Mouse (Mus musculus) midbrain, embryonic 16.5 days (tissue): ENCODE measurements at regions not wholly inside any gene's neighbourhood (a gene's known extent, or its start where the extent isn't known, plus 50 kb on each side); places are given as distances from the start of the nearest gene placed in this dataset.

Experiments used
- ATAC-seq: fragments of 200-750 bp; cut with Nextera tagmentation; 2 replicates; pipeline ENCODE4 v1.8.0; 2017; ENCODE audit warnings: moderate TSS enrichment
- H3K27ac ChIP-seq: fragments of 300-500 bp; sonication (generic); 2 replicates; pipeline ENCODE4 v1.5.1; 2014; ENCODE audit warnings: mild to moderate bottlenecking, low read length, mixed read lengths
- H3K27me3 ChIP-seq: fragments of 300-500 bp; sonication (generic); 2 replicates; pipeline ENCODE4 v1.6.1; 2014; ENCODE audit warnings: low read depth, low read length, mixed read lengths; ENCODE audit not compliant: control insufficient read depth, insufficient read depth
- H3K36me3 ChIP-seq: fragments of 300-500 bp; sonication (generic); 2 replicates; pipeline ENCODE4 v1.6.1; 2014; ENCODE audit warnings: mild to moderate bottlenecking, low read length, moderate library complexity, mixed read lengths; ENCODE audit not compliant: control insufficient read depth, insufficient read depth
- H3K4me1 ChIP-seq: fragments of 300-500 bp; sonication (generic); 2 replicates; pipeline ENCODE4 v1.6.1; 2014; ENCODE audit warnings: mild to moderate bottlenecking, low read length, mixed read lengths; ENCODE audit not compliant: control insufficient read depth, insufficient read depth
- H3K4me2 ChIP-seq: fragments of 300-500 bp; sonication (generic); 2 replicates; pipeline ENCODE4 v1.6.1; 2014; ENCODE audit warnings: mild to moderate bottlenecking, low read length, mixed read lengths
- H3K4me3 ChIP-seq: fragments of 300-500 bp; sonication (generic); 2 replicates; pipeline ENCODE4 v1.5.1; 2014; ENCODE audit warnings: low read depth, mild to moderate bottlenecking, low read length, moderate library complexity, mixed read lengths
- H3K9ac ChIP-seq: fragments of 300-500 bp; sonication (generic); 2 replicates; pipeline ENCODE4 v1.6.1; 2014; ENCODE audit warnings: low read depth, low read length, mixed read lengths
- H3K9me3 ChIP-seq: fragments of 300-500 bp; sonication (generic); replicated peaks from 2 replicates; pipeline ENCODE4 v1.6.1; 2014; ENCODE audit warnings: mild to moderate bottlenecking, low read length, mixed read lengths; ENCODE audit not compliant: control insufficient read depth, poor library complexity, severe bottlenecking
- WGBS: fragments of 180-500 bp; shearing (Covaris S2); extraction: QIAGEN DNeasy Blood & Tissue Kit; methylation state at CpG from one replicate; pipeline ENCODE4 v1.1.7; 2014; 5-methylcytosine and 5-hydroxymethylcytosine counted together

GRCm38 (mm10) chr8:35904711-35905450 is 139.3 kb downstream of the Gm19410 start:
- 61% methylated on average over 7 of the region's 7 CpGs for WGBS
- no peaks in the 10 kb centered on the region for H3K9me3 ChIP-seq
- no peaks in the 10 kb centered on the region for H3K36me3 ChIP-seq
- H3K27ac ChIP-seq = 0 out of 2 replicates have a peak overlapping the region, but pooled peaks have one; percentile 10
- no peak overlapping the region for H3K4me3 ChIP-seq
- no peaks in the 10 kb centered on the region for H3K27me3 ChIP-seq
- H3K4me1 ChIP-seq = no peaks in the 10 kb centered on the region
- H3K4me2 ChIP-seq = no peak overlapping the region
- no peak for ATAC-seq
- no peak overlapping the region for H3K9ac ChIP-seq

GRCm38 (mm10) chr8:35907998-35908397 is 142.4 kb downstream of the Gm19410 start:
- ATAC-seq = no peak
- H3K9me3 ChIP-seq = no peaks in the 10 kb centered on the region
- no peaks in the 10 kb centered on the region for H3K36me3 ChIP-seq
- no peaks in the 10 kb centered on the region for H3K4me1 ChIP-seq
- no peak overlapping the region for H3K27ac ChIP-seq
- no peak overlapping the region for H3K4me3 ChIP-seq
- H3K4me2 ChIP-seq = no peak overlapping the region
- no peak overlapping the region for H3K9ac ChIP-seq
- WGBS = 67% methylated on average over 2 of the region's 2 CpGs
- H3K27me3 ChIP-seq = no peaks in the 10 kb centered on the region

- Histone ChIP-seq H3K9me3 (no peaks in the 10 kb centered on the region), H3K4me3 (no peak overlapping the region), H3K27me3 (no peaks in the 10 kb centered on the region), H3K36me3 (no peaks in the 10 kb centered on the region), H3K4me1 (no peaks in the 10 kb centered on the region), H3K9ac (no peak overlapping the region), H3K27ac (no peak overlapping the region), H3K4me2 (no peak overlapping the region)
- WGBS = 61% methylated on average over 9 of the region's 9 CpGs
- ATAC-seq = no peak
These were observed 146.7 kb downstream of the Gm19410 start for GRCm38 (mm10) chr8:35912264-35912663.

GRCm38 (mm10) chr8:35915878-35916518 is 150.4 kb downstream of the Gm19410 start:
- H3K27me3 ChIP-seq = no peaks in the 10 kb centered on the region
- 88% methylated on average over 10 of the region's 10 CpGs for WGBS

GRCm38 (mm10) chr8:35917573-35917972 is 152.0 kb downstream of the Gm19410 start:
- Histone ChIP-seq H3K4me3 (no peak overlapping the region), H3K4me1 (peaks cover 2% of the 10 kb centered on the region; the same call in 1 of the 2 replicates), H3K9ac (no peak overlapping the region), H3K9me3 (no peaks in the 10 kb centered on the region), H3K27me3 (no peaks in the 10 kb centered on the region), H3K36me3 (no peaks in the 10 kb centered on the region), H3K4me2 (no peak overlapping the region), H3K27ac (no peak overlapping the region)
- 68% methylated on average over 3 of the region's 3 CpGs for WGBS
- no peak for ATAC-seq

More at GRCm38 (mm10) chr8:35915878-35916518, 150.4 kb downstream of the Gm19410 start:
- H3K36me3 ChIP-seq = no peaks in the 10 kb centered on the region
- ATAC-seq = no peak
- no peak overlapping the region for H3K9ac ChIP-seq
- H3K4me3 ChIP-seq = no peak overlapping the region
- no peaks in the 10 kb centered on the region for H3K9me3 ChIP-seq
- no peak overlapping the region for H3K27ac ChIP-seq
- peaks cover 2% of the 10 kb centered on the region; the same call in 1 of the 2 replicates for H3K4me1 ChIP-seq
- H3K4me2 ChIP-seq = no peak overlapping the region

- Histone ChIP-seq H3K4me1 (peaks cover 2% of the 10 kb centered on the region; the same call in 1 of the 2 replicates), H3K4me2 (no peak overlapping the region), H3K36me3 (no peaks in the 10 kb centered on the region), H3K4me3 (no peak overlapping the region), H3K9me3 (no peaks in the 10 kb centered on the region), H3K9ac (no peak overlapping the region), H3K27me3 (no peaks in the 10 kb centered on the region), H3K27ac (no peak overlapping the region)
- WGBS = 86% methylated on average over 6 of the region's 6 CpGs
- ATAC-seq = no peak
These were observed 153.9 kb downstream of the Gm19410 start for GRCm38 (mm10) chr8:35919451-35919850.

- no peak overlapping the region for H3K9ac ChIP-seq
- no peak overlapping the region for H3K27ac ChIP-seq
- H3K4me1 ChIP-seq = peaks cover 2% of the 10 kb centered on the region; the same call in 1 of the 2 replicates
- no peaks in the 10 kb centered on the region for H3K27me3 ChIP-seq
- H3K4me2 ChIP-seq = no peak overlapping the region
- no peak overlapping the region for H3K4me3 ChIP-seq
- 38% methylated on average over 8 of the region's 8 CpGs for WGBS
- no peak for ATAC-seq
- no peaks in the 10 kb centered on the region for H3K36me3 ChIP-seq
- no peaks in the 10 kb centered on the region for H3K9me3 ChIP-seq
These were observed 154.5 kb downstream of the Gm19410 start for GRCm38 (mm10) chr8:35919859-35920675.

- H3K9me3 ChIP-seq = no peaks in the 10 kb centered on the region
- H3K27me3 ChIP-seq = no peaks in the 10 kb centered on the region
- H3K4me2 ChIP-seq = no peak overlapping the region
- WGBS = 86% methylated on average over 1 of the region's 1 CpGs
- H3K4me3 ChIP-seq = no peak overlapping the region
- H3K4me1 ChIP-seq = peaks cover 2% of the 10 kb centered on the region; the same call in 1 of the 2 replicates
- no peak overlapping the region for H3K9ac ChIP-seq
- no peaks in the 10 kb centered on the region for H3K36me3 ChIP-seq
- no peak for ATAC-seq
- no peak overlapping the region for H3K27ac ChIP-seq
These were observed 158.4 kb downstream of the Gm19410 start for GRCm38 (mm10) chr8:35924026-35924425.
